Mouse (Mus musculus) myocyte (in vitro differentiated cells): ENCODE data around the gene 9430015G10Rik. TPM values are rescaled to one million over a fixed set of nuclear protein-coding genes. Genes with fewer than 3 reads are reported as not detected.
"Not testable (repeated sequence)": the region's sequence is repeated elsewhere in the genome, so short reads cannot be mapped to it uniquely, and the experiment has no call there.

Source experiments
- H3K27me3 ChIP-seq: one replicate; pipeline ENCODE4 v1.6.1; 2011; ENCODE audit not compliant: control insufficient read depth, insufficient read depth, insufficient read length
- H3K36me3 ChIP-seq: one replicate; pipeline ENCODE4 v1.6.1; 2011; ENCODE audit not compliant: control insufficient read depth, insufficient read depth
- H3K4me2 ChIP-seq: one replicate; pipeline ENCODE4 v1.6.1; 2011; ENCODE audit warnings: low read depth, control low read depth
- H3K4me3 ChIP-seq: one replicate; pipeline ENCODE4 v1.5.1; 2011; ENCODE audit warnings: mild to moderate bottlenecking, control low read depth, moderate library complexity
- H3K79me2 ChIP-seq: one replicate; pipeline ENCODE4 v1.6.1; 2011; ENCODE audit not compliant: control insufficient read depth, insufficient read depth
- H3ac ChIP-seq: one replicate; pipeline ENCODE4 v1.6.1; 2011; ENCODE audit not compliant: control insufficient read depth, insufficient read length
- CEBPB ChIP-seq: IDR thresholded peaks from 2 replicates; pipeline ENCODE4 v1.6.1; 2011; ENCODE audit warnings: mild to moderate bottlenecking, moderate library complexity; ENCODE audit not compliant: poor library complexity, insufficient read depth, severe bottlenecking
- E2F4 ChIP-seq: IDR thresholded peaks from one replicate; pipeline ENCODE4 v1.6.1; 2011; ENCODE audit warnings: mild to moderate bottlenecking, control low read depth, moderate library complexity; ENCODE audit not compliant: insufficient read depth
- MAX ChIP-seq: IDR thresholded peaks from one replicate; pipeline ENCODE4 v1.6.1; 2011; ENCODE audit warnings: low read depth, mild to moderate bottlenecking, control low read depth
- MYOD1 ChIP-seq, 3 experiments: IDR thresholded peaks; one replicate each; pipeline ENCODE4 v1.6.1; 2011; ENCODE audit warnings: control low read depth in 2 of 3, low read depth in 2 of 3, mild to moderate bottlenecking in 2 of 3, moderate library complexity in 1 of 3; ENCODE audit not compliant: insufficient read length in 2 of 3, control insufficient read depth in 1 of 3
- MYOG ChIP-seq, 3 experiments: IDR thresholded peaks; one replicate each; pipeline ENCODE4 v1.6.1; 2011; ENCODE audit warnings: control low read depth in 2 of 3, low read depth in 2 of 3, mild to moderate bottlenecking in 2 of 3; ENCODE audit not compliant: insufficient read length in 2 of 3, control insufficient read depth in 1 of 3, insufficient read depth in 1 of 3
- POLR2A ChIP-seq: IDR thresholded peaks from one replicate; pipeline ENCODE4 v1.6.1; 2011; ENCODE audit warnings: low read depth, mild to moderate bottlenecking, control low read depth, moderate library complexity; ENCODE audit not compliant: insufficient read length
- POLR2AphosphoS2 ChIP-seq: IDR thresholded peaks from one replicate; pipeline ENCODE4 v1.6.1; 2011; ENCODE audit warnings: low read depth, control low read depth; ENCODE audit not compliant: insufficient read length
- REST ChIP-seq: IDR thresholded peaks from one replicate; pipeline ENCODE4 v1.6.1; 2011; ENCODE audit warnings: mild to moderate bottlenecking, control low read depth, moderate library complexity; ENCODE audit not compliant: insufficient read depth, insufficient read length
- SRF ChIP-seq: IDR thresholded peaks from one replicate; pipeline ENCODE4 v1.6.1; 2011; ENCODE audit warnings: low read depth; ENCODE audit not compliant: control insufficient read depth, insufficient read length
- TCF12 ChIP-seq: IDR thresholded peaks from one replicate; pipeline ENCODE4 v1.6.1; 2011; ENCODE audit warnings: mild to moderate bottlenecking, control low read depth; ENCODE audit not compliant: poor library complexity, insufficient read depth, severe bottlenecking
- TCF3 ChIP-seq: IDR thresholded peaks from one replicate; pipeline ENCODE4 v1.6.1; 2011; ENCODE audit warnings: low read depth, control low read depth; ENCODE audit not compliant: insufficient read length
- USF1 ChIP-seq: IDR thresholded peaks from one replicate; pipeline ENCODE4 v1.6.1; 2011; ENCODE audit warnings: low read depth, mild to moderate bottlenecking, control low read depth, moderate library complexity
- polyA plus RNA-seq: library from polyadenylated mRNA; unstranded; fragments of >200 nt; fragmentation: generic; extraction: Trizol; gene quantifications from one replicate; pipeline ENCODE4 v1.2.1, GENCODE M21; 2012; ENCODE audit warnings: missing spikeins

Gene 9430015G10Rik
- polyA plus RNA-seq, 1 experiment: 11.0 TPM

DNA sequence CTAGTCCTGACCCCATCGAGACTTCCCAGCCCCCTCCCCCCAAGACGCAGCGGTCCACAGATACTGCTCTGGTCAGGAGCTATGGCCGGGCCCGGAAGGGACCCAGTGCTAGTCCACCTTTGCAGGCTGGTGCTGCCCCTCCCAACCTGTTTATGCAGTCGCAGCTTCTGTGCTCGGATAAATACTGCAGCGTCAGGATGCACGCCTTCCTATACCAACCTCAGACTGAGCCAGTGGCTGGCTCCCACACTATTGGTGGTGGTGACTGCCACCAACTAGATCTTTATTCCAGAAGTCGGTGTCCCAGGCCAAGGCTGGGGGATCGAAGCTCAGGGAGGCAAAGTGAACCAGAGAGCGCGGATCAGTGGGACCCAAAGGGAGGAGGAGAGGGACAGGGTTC is 25.3 kb downstream of the 9430015G10Rik start:
- TF ChIP-seq REST (no peak), TCF12 (no peak), E2F4 (no peak), USF1 (no peak)
- H3K27me3 ChIP-seq: no peaks in the 10 kb centered on the region

GRCm38 (mm10) chr4:156135801-156136200 is 26.0 kb downstream of the 9430015G10Rik start:
- TF ChIP-seq REST: no peak
- no peak for TF ChIP-seq MYOD1 (IDR thresholded peaks at IDR 0.05; ENCODE audit: control insufficient read depth in 1 of 3, insufficient read length in 2 of 3, low read depth in 2 of 3)
- TF ChIP-seq MYOG (IDR thresholded peaks at IDR 0.05; ENCODE audit: control insufficient read depth in 1 of 3, insufficient read depth in 1 of 3, insufficient read length in 2 of 3, low read depth in 2 of 3): no peak
- H3K36me3 ChIP-seq: no peaks in the 10 kb centered on the region
- H3K79me2 ChIP-seq: no peaks in the 10 kb centered on the region
- H3ac ChIP-seq: no peak overlapping the region
- H3K4me2 ChIP-seq: no peak overlapping the region
- H3K27me3 ChIP-seq: no peaks in the 10 kb centered on the region
- no peak overlapping the region for H3K4me3 ChIP-seq

More for the DNA sequence above, 25.3 kb downstream of the 9430015G10Rik start:
- H3K36me3 ChIP-seq: no peaks in the 10 kb centered on the region
- H3K4me3 ChIP-seq: no peak overlapping the region
- no peak overlapping the region for H3ac ChIP-seq
- H3K79me2 ChIP-seq: no peaks in the 10 kb centered on the region
- H3K4me2 ChIP-seq: no peak overlapping the region

DNA sequence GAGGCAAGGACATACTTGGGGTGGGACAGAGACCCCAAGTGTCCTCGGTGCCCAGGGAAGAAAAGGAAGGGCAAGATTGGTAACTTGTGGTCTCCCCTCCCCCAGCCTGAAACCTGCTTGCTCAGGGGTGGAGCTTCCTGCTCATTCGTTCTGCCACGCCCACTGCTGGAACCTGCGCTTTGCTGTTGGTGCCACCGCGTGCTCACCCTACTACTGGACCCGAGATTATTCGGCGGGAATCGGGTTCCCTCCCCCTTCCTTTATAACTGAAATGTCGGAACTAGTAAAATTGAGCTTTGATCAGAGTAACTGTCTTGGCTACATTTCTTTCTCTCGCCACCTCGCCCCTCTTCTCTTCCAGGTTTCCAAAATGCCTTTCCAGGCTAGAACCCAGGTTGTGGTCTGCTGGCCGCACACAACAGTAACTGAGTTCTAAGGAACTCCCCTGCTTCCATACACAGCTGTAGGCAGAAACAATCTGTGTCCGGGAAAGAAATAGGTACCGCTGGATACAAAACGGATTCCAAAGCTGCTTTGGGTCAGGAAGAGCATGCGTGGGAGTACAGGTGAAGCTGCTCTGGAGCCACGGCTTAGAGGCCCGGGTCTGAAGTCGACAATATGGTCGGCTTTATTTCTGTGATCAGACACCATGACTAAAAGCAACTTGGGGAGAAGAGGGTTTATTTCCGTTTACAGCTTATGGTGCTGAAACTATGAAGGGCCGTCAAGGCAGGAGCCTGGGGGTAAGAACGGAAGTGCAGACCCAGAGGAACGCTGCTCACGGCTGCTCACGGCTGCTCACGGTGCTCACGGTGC is 26.7 kb downstream of the 9430015G10Rik start:
- H3K4me3 ChIP-seq: no peak overlapping the region
- TF ChIP-seq MYOG (IDR thresholded peaks at IDR 0.05; ENCODE audit: control insufficient read depth in 1 of 3, insufficient read depth in 1 of 3, insufficient read length in 2 of 3, low read depth in 2 of 3) (no peak), MAX (no peak), CEBPB (no peak), MYOD1 (IDR thresholded peaks at IDR 0.05; ENCODE audit: control insufficient read depth in 1 of 3, insufficient read length in 2 of 3, low read depth in 2 of 3) (no peak), TCF12 (no peak), SRF (no peak), USF1 (no peak), POLR2AphosphoS2 (no peak), REST (no peak), E2F4 (no peak), POLR2A (no peak), TCF3 (no peak)
- no peaks in the 10 kb centered on the region for H3K27me3 ChIP-seq
- no peaks in the 10 kb centered on the region for H3K36me3 ChIP-seq
- H3K79me2 ChIP-seq: no peaks in the 10 kb centered on the region
- no peak overlapping the region for H3K4me2 ChIP-seq
- H3ac ChIP-seq: no peak overlapping the region

DNA sequence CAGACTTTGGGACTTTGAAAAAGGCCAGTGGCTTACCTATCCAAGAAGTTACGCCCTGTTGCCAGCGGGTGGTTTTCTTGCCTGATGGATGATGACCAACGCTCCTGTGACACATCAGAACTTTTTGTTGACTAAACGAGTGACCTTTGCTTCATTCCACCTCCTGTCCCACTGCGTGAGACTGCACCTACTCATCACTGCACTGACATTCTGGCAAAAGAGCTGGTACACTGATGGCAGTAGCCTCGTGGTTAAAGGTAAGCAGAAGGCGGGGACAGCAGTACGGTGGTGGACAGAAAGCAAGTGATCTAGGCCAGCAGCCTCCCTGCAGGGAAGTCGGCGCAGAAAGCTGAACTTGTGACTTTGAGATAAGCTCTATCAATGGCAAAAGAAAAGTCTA is 41.1 kb downstream of the 9430015G10Rik start:
- not testable (repeated sequence) for H3K4me2 ChIP-seq, H3ac ChIP-seq, H3K79me2 ChIP-seq

GRCm38 (mm10) chr4:156154771-156155170 is 45.0 kb downstream of the 9430015G10Rik start:
- Histone ChIP-seq H3K79me2 (no peaks in the 10 kb centered on the region), H3K4me2 (no peak overlapping the region), H3K4me3 (no peak overlapping the region), H3K36me3 (no peaks in the 10 kb centered on the region), H3ac (no peak overlapping the region), H3K27me3 (no peaks in the 10 kb centered on the region)
- TF ChIP-seq TCF12 (no peak), TCF3 (no peak), MYOG (IDR thresholded peaks at IDR 0.05; ENCODE audit: control insufficient read depth in 1 of 3, insufficient read depth in 1 of 3, insufficient read length in 2 of 3, low read depth in 2 of 3) (no peak), POLR2AphosphoS2 (no peak), USF1 (no peak), MYOD1 (IDR thresholded peaks at IDR 0.05; ENCODE audit: control insufficient read depth in 1 of 3, insufficient read length in 2 of 3, low read depth in 2 of 3) (no peak), MAX (no peak), POLR2A (no peak), SRF (no peak), CEBPB (no peak), E2F4 (no peak), REST (no peak)

More for the DNA sequence above, 41.1 kb downstream of the 9430015G10Rik start:
- not testable (repeated sequence) for H3K36me3 ChIP-seq, H3K27me3 ChIP-seq, H3K4me3 ChIP-seq
